In the genomic region with DNA sequence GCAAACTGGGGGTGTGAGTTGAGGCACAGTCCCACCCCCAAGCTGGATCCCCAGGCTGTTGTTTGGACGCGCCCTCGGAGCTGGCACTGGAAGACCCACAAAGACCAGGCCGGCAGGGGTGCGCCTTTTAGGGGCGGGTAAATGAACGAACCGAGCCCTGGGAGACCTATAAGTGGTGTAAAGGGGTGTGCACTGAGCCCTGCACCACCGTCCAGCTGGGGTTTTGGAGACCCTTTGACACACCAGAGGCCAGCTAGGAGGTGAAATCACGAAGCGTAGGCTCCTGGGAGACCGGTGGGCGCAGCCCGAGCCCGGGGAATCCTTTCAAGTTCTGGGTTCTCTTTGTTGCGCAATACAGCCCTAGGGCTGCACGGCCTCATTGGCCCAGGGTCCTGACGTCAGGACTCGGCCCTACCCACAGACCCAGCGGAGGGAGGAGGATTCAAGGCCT, we compare ENCODE assay signal across 8 mouse cellular contexts. TPM values are rescaled to one million over a fixed set of nuclear protein-coding genes. Genes with fewer than 3 reads are reported as not detected.
DNase-seq lines count a peak whose midpoint lies in the region; ATAC-seq and TF ChIP-seq lines count a peak whose summit lies in the region.

No protein-coding gene starts in this region.

- H3K4me1 ChIP-seq in cortical plate, adult 2 months (ENCODE audit: control insufficient read depth, insufficient read depth, low read length): peaks cover 6% of the 10 kb centered on the region; the same call in 1 of the 2 replicates
- peaks cover 36 to 60% of the 10 kb centered on the region in 2 experiments for H3K4me1 ChIP-seq in heart, embryonic 14.5 days (ENCODE audit: control insufficient read depth in 2 of 2, insufficient read depth in 2 of 2, low read length in 2 of 2)
- no peaks in the 10 kb centered on the region for H3K4me1 ChIP-seq in liver, adult 2 months (ENCODE audit: control insufficient read depth, insufficient read depth, low read length)

- H3K4me3 ChIP-seq in cortical plate, adult 2 months (ENCODE audit: insufficient read depth, low read length): peak overlapping the region; percentile 48
- H3K4me3 ChIP-seq in heart, embryonic 14.5 days (ENCODE audit: control insufficient read depth in 1 of 2, insufficient read depth in 1 of 2, low read depth in 1 of 2, low read length in 2 of 2): peak overlapping the region; percentile 50 to 75
- peak overlapping the region; percentile 37; the same call in 1 of the 2 replicates for H3K4me3 ChIP-seq in liver, adult 2 months (ENCODE audit: insufficient read depth, low read depth, low read length)

- H3K9ac ChIP-seq in heart, embryonic 14.5 days (ENCODE audit: low read length): peak overlapping the region; percentile 90
- no peak overlapping the region for H3K9ac ChIP-seq in liver, adult 2 months (ENCODE audit: low read depth, low read length)

- H3K9me3 ChIP-seq in heart, embryonic 14.5 days (ENCODE audit: control insufficient read depth, low read length): no peaks in the 10 kb centered on the region

- no peak for TF ChIP-seq CTCF in cortical plate, adult 2 months (IDR thresholded peaks at IDR 0.05; ENCODE audit: extremely low read depth, insufficient read depth, low read length)
- no peak for TF ChIP-seq CTCF in liver, adult 2 months (IDR thresholded peaks at IDR 0.05; ENCODE audit: low read depth, low read length)

- no peak for TF ChIP-seq POLR2A in cortical plate, adult 2 months (IDR thresholded peaks at IDR 0.05; ENCODE audit: extremely low read depth, insufficient read depth, low read length)
- no peak for TF ChIP-seq POLR2A in liver, adult 2 months (IDR thresholded peaks at IDR 0.05; ENCODE audit: extremely low read depth, insufficient read depth, low read length)

- under 1% methylated on average over 20 of the region's 20 CpGs for WGBS in heart, embryonic 14.5 days
- WGBS in liver, adult 2 months: 11% methylated on average over 20 of the region's 20 CpGs

- peak overlapping the region; percentile 90 for H3K4me2 ChIP-seq in heart, embryonic 14.5 days (ENCODE audit: low read length)

- no peaks in the 10 kb centered on the region for H3K79me2 ChIP-seq in liver, adult 2 months (ENCODE audit: control insufficient read depth, insufficient read depth, low read length)

- DNase-seq in cerebellum, postnatal 10 days: peak; percentile 39 to 42
- DNase-seq in cerebellum, postnatal 25 days: no peak
- DNase-seq in liver, adult 2 months (ENCODE audit: extremely low read depth, low read depth, low spot score): no peak
- peak; percentile 12 for DNase-seq in naive thymus-derived CD4-positive, alpha-beta T cell, adult 2 months (ENCODE audit: low read depth)
- DNase-seq in right cerebral cortex, postnatal 36 days (ENCODE audit: low spot score in 2 of 2): no peak
- no peak for DNase-seq in right cerebral cortex, adult 2 months (ENCODE audit: low spot score in 2 of 2)

- 0 out of 2 replicates have a peak, but pooled peaks cover 2% of the 10 kb centered on the region for H3K27me3 ChIP-seq in heart, embryonic 14.5 days (ENCODE audit: control insufficient read depth, insufficient read depth, low read length)
- no peaks in the 10 kb centered on the region for H3K27me3 ChIP-seq in liver, adult 2 months (ENCODE audit: control insufficient read depth, insufficient read depth, low read length)

- no peak for ATAC-seq in heart, embryonic 14.5 days (ENCODE audit: insufficient number of reproducible peaks, insufficient read depth, low FRiP score, low read depth)

- H3K36me3 ChIP-seq in heart, embryonic 14.5 days (ENCODE audit: control insufficient read depth, insufficient read depth, low read length): peaks cover 9% of the 10 kb centered on the region
- no peaks in the 10 kb centered on the region for H3K36me3 ChIP-seq in liver, adult 2 months (ENCODE audit: control insufficient read depth, insufficient read depth, low read length)

- no peak overlapping the region for H3K27ac ChIP-seq in cortical plate, adult 2 months (ENCODE audit: insufficient read depth, low read length)
- H3K27ac ChIP-seq in heart, embryonic 14.5 days (replicated peaks in 1 of 2; ENCODE audit: control insufficient read depth in 1 of 2, insufficient read depth in 1 of 2, low read depth in 2 of 2, low read length in 2 of 2): peak overlapping the region; percentile 24 to 92; a peak in 3 of 4 replicates
- H3K27ac ChIP-seq in liver, adult 2 months (replicated peaks; ENCODE audit: insufficient read depth, low read depth, low read length): no peak overlapping the region

RNA-seq across cellular contexts. Expression of a gene that starts 0.7 kb away (rescaled TPM):
- 24.0 and 25.9 TPM in 2 replicates for polyA plus RNA-seq in cortical plate, adult 2 months (2012; rRNA removed)
- 14.0 and 18.2 TPM in 2 replicates for polyA plus RNA-seq in heart, embryonic 14.5 days (2014; fragmentation: Nextera tagmentation; extraction: Ambion mirVana)
- total RNA-seq in liver, adult 2 months (2014; rRNA removed): 0.46 and 0.54 TPM in 2 replicates
- polyA plus RNA-seq in liver, adult 2 months (2012; rRNA removed): 0.98 and 1.1 TPM in 2 replicates

RNA-seq across cellular contexts. Expression of a gene that starts 16.8 kb away (rescaled TPM):
- polyA plus RNA-seq in cortical plate, adult 2 months (2012; rRNA removed): 1.1 and 1.2 TPM in 2 replicates
- polyA plus RNA-seq in heart, embryonic 14.5 days (2014; fragmentation: Nextera tagmentation; extraction: Ambion mirVana): not detected in 2 replicates
- not detected in 2 replicates for total RNA-seq in liver, adult 2 months (2014; rRNA removed)
- not detected in 2 replicates for polyA plus RNA-seq in liver, adult 2 months (2012; rRNA removed)

RNA-seq across cellular contexts. Expression of a gene that starts 22.3 kb away (rescaled TPM):
- polyA plus RNA-seq in cortical plate, adult 2 months (2012; rRNA removed): 32.9 and 35.2 TPM in 2 replicates
- polyA plus RNA-seq in heart, embryonic 14.5 days (2014; fragmentation: Nextera tagmentation; extraction: Ambion mirVana): 19.4 and 20.3 TPM in 2 replicates
- 13.2 and 14.9 TPM in 2 replicates for total RNA-seq in liver, adult 2 months (2014; rRNA removed)
- 16.5 and 17.6 TPM in 2 replicates for polyA plus RNA-seq in liver, adult 2 months (2012; rRNA removed)

RNA-seq across cellular contexts. Expression of a gene that starts 44.1 kb away (rescaled TPM):
- 22.2 and 25.0 TPM in 2 replicates for polyA plus RNA-seq in cortical plate, adult 2 months (2012; rRNA removed)
- 74.9 and 77.5 TPM in 2 replicates for polyA plus RNA-seq in heart, embryonic 14.5 days (2014; fragmentation: Nextera tagmentation; extraction: Ambion mirVana)
- not detected in 2 replicates for total RNA-seq in liver, adult 2 months (2014; rRNA removed)
- polyA plus RNA-seq in liver, adult 2 months (2012; rRNA removed): 0.13 TPM in 1 of 2 replicates, not detected in the other

RNA-seq across cellular contexts. Expression of a gene that starts 50.8 kb away (rescaled TPM):
- polyA plus RNA-seq in cortical plate, adult 2 months (2012; rRNA removed): 201 and 216 TPM in 2 replicates
- 261 and 276 TPM in 2 replicates for polyA plus RNA-seq in heart, embryonic 14.5 days (2014; fragmentation: Nextera tagmentation; extraction: Ambion mirVana)
- 170 and 199 TPM in 2 replicates for total RNA-seq in liver, adult 2 months (2014; rRNA removed)
- polyA plus RNA-seq in liver, adult 2 months (2012; rRNA removed): 22.2 and 22.9 TPM in 2 replicates

Comparison
In these comparisons a context has a peak if more than half of its experiments do, and no peak if none do; other contexts are left out.
1. DNase-seq: peak in cerebellum, postnatal 10 days (2 of 2) and naive thymus-derived CD4-positive, alpha-beta T cell, adult 2 months (single experiment); none in cerebellum, postnatal 25 days (0 of 2), liver, adult 2 months (single experiment), right cerebral cortex, postnatal 36 days (0 of 2) and right cerebral cortex, adult 2 months (0 of 2).
2. H3K27ac ChIP-seq: peak in heart, embryonic 14.5 days (2 of 2); none in cortical plate, adult 2 months (single experiment) and liver, adult 2 months (single experiment).
3. Peak in every context shown above with its lines, with median percentiles within 50 percentile points of each other: H3K4me3 ChIP-seq.